Mouse (Mus musculus) MEL (cell line): ENCODE data around the gene Anks1.

Source experiments
- CTCF ChIP-seq, 3 experiments: IDR thresholded peaks in 2 of 3; conservative IDR thresholded peaks in 1 of 3; 2 replicates each; pipeline ENCODE4 v1.5.1; 2011 to 2012; ENCODE audit warnings: low read length in 3 of 3, low read depth in 2 of 3, mild to moderate bottlenecking in 2 of 3, improper control_type of control experiment in 1 of 3, inconsistent platforms in 1 of 3, mixed read lengths in 1 of 3, moderate library complexity in 1 of 3; ENCODE audit not compliant: control insufficient read depth in 1 of 3, insufficient read depth in 1 of 3, poor library complexity in 1 of 3, severe bottlenecking in 1 of 3
- E2F4 ChIP-seq: IDR thresholded peaks from 2 replicates; pipeline ENCODE4 v1.6.1; 2011; ENCODE audit warnings: low read depth, low read length, improper control_type of control experiment, borderline replicate concordance
- EP300 ChIP-seq, 2 experiments: IDR thresholded peaks; 2 replicates each; pipeline ENCODE4 v1.6.1; 2011; ENCODE audit warnings: improper control_type of control experiment in 2 of 2, low read length in 2 of 2, low read depth in 1 of 2, mild to moderate bottlenecking in 1 of 2
- GATA1 ChIP-seq: IDR thresholded peaks from 2 replicates; pipeline ENCODE4 v1.6.1; 2011; ENCODE audit warnings: low read depth, low read length, improper control_type of control experiment
- MEF2A ChIP-seq: IDR thresholded peaks from 2 replicates; pipeline ENCODE4 v1.6.1; 2014; ENCODE audit warnings: low read depth, mild to moderate bottlenecking, inconsistent platforms, low read length, improper control_type of control experiment; ENCODE audit not compliant: poor library complexity, insufficient replicate concordance, severe bottlenecking; ENCODE audit errors: extremely low read depth
- POLR2A ChIP-seq, 2 experiments: IDR thresholded peaks; 2 replicates each; pipeline ENCODE4 v1.6.1; 2011 to 2012; ENCODE audit warnings: low read length in 2 of 2, mild to moderate bottlenecking in 2 of 2, control low read depth in 1 of 2, improper control_type of control experiment in 1 of 2, low read depth in 1 of 2, moderate library complexity in 1 of 2; ENCODE audit not compliant: control insufficient read depth in 1 of 2, insufficient read depth in 1 of 2, poor library complexity in 1 of 2
- POLR2AphosphoS2 ChIP-seq: IDR thresholded peaks from 2 replicates; pipeline ENCODE4 v1.6.1; 2011; ENCODE audit warnings: low read length, improper control_type of control experiment
- SMC3 ChIP-seq: IDR thresholded peaks from 2 replicates; pipeline ENCODE4 v1.6.1; 2011; ENCODE audit warnings: low read depth, low read length, improper control_type of control experiment
- TBP ChIP-seq: IDR thresholded peaks from 2 replicates; pipeline ENCODE4 v1.8.0; 2011; ENCODE audit warnings: low read depth, low read length, improper control_type of control experiment
- ZC3H11A ChIP-seq: IDR thresholded peaks from 2 replicates; pipeline ENCODE4 v1.6.1; 2012; ENCODE audit warnings: low read depth, mild to moderate bottlenecking, inconsistent platforms, low read length, improper control_type of control experiment

GRCm38 (mm10) chr17:27865461-27865860 is 43.6 kb upstream of the Anks1 start:
- peak; percentile 29; the same call in 1 of the 2 replicates for TF ChIP-seq SMC3
- peak in 1 of 3 experiments; percentile 30; a peak in 2 of 6 replicates for TF ChIP-seq CTCF (IDR thresholded peaks at IDR 0.05 in 2 of 3, conservative IDR thresholded peaks at IDR 0.05 in 1 of 3; ENCODE audit: control insufficient read depth in 1 of 3, insufficient read depth in 1 of 3, low read depth in 2 of 3, low read length in 3 of 3, poor library complexity in 1 of 3, severe bottlenecking in 1 of 3)
- no peak for TF ChIP-seq MEF2A
- no peak for TF ChIP-seq E2F4
- no peak for TF ChIP-seq GATA1
- TF ChIP-seq TBP: no peak
- no peak for TF ChIP-seq POLR2A (IDR thresholded peaks at IDR 0.05; ENCODE audit: control insufficient read depth in 1 of 2, insufficient read depth in 1 of 2, low read depth in 1 of 2, low read length in 2 of 2, poor library complexity in 1 of 2)
- TF ChIP-seq EP300 (IDR thresholded peaks at IDR 0.05; ENCODE audit: low read depth in 1 of 2, low read length in 2 of 2): no peak
- TF ChIP-seq ZC3H11A: no peak
- no peak for TF ChIP-seq POLR2AphosphoS2
